Mouse (Mus musculus) thymus, postnatal 25 days (tissue): Measurements from ENCODE around the gene Lama5.

Source experiments
- DNase-seq: peaks from one replicate; pipeline ENCODE4 v3.0.0; 2022

Lama5 gene

DNA sequence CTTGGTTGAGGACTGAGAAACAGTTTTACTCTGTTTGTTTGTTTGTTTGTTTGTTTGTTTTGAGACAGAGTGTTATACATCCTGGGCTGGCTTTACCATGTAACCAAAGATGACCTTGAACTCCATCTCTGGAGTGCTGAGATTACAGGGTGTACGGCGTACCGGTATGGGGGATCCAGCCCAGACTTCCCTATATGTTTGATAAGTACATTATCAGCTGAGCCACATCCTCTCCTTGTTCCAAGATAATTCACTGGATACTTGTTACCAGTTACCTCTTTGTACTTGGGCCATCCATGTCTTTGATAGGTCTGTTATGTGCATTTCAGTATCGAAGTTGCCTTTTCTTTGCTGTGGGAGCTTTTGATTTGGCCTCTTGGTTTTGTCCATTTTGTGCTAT, 92.4 kb downstream of the Lama5 start:
- no peak for DNase-seq

GRCm38 (mm10) chr2:180127675-180128074, 98.0 kb downstream of the Lama5 start:
- DNase-seq = no peak
